Mouse (Mus musculus): ENCODE measurements around the gene Il18r1. TPM values are rescaled to one million over a fixed set of nuclear protein-coding genes. Genes with fewer than 3 reads are reported as not detected.

Il18r1 gene
- polyA plus RNA-seq, 1 experiment = not detected

- Histone ChIP-seq H3K9me3 (ENCODE audit: control insufficient read depth, low read length) (no peaks in the 10 kb centered on the region), H3K4me1 (ENCODE audit: control insufficient read depth) (peaks cover 55% of the 10 kb centered on the region), H3K36me3 (ENCODE audit: control insufficient read depth) (no peaks in the 10 kb centered on the region), H3K27me3 (ENCODE audit: control insufficient read depth) (no peaks in the 10 kb centered on the region), H3K4me3 (replicated peaks) (no peak overlapping the region)
- TF ChIP-seq TAL1 (IDR thresholded peaks at IDR 0.05; ENCODE audit: low read length) (no peak), GATA1 (IDR thresholded peaks at IDR 0.05; ENCODE audit: low read length) (no peak)
Observed at GRCm38 (mm10) chr1:40432169-40432568, 33.2 kb upstream of the Il18r1 start.

- Histone ChIP-seq H3K27me3 (ENCODE audit: control insufficient read depth) (no peaks in the 10 kb centered on the region), H3K9me3 (ENCODE audit: control insufficient read depth, low read length) (no peaks in the 10 kb centered on the region), H3K4me3 (replicated peaks) (no peak overlapping the region), H3K36me3 (ENCODE audit: control insufficient read depth) (no peaks in the 10 kb centered on the region), H3K4me1 (ENCODE audit: control insufficient read depth) (peaks cover 33% of the 10 kb centered on the region)
- TF ChIP-seq GATA1 (IDR thresholded peaks at IDR 0.05; ENCODE audit: low read length) (no peak), TAL1 (IDR thresholded peaks at IDR 0.05; ENCODE audit: low read length) (no peak)
Observed at GRCm38 (mm10) chr1:40435936-40436335, 29.4 kb upstream of the Il18r1 start.

GRCm38 (mm10) chr1:40437340-40437739 is 28.0 kb upstream of the Il18r1 start:
- no peaks in the 10 kb centered on the region for H3K27me3 ChIP-seq (ENCODE audit: control insufficient read depth)
- no peak overlapping the region for H3K4me3 ChIP-seq (replicated peaks)
- no peak for TF ChIP-seq TAL1 (IDR thresholded peaks at IDR 0.05; ENCODE audit: low read length)
- TF ChIP-seq GATA1 (IDR thresholded peaks at IDR 0.05; ENCODE audit: low read length) = no peak
- H3K36me3 ChIP-seq (ENCODE audit: control insufficient read depth) = no peaks in the 10 kb centered on the region; the same call in none of the 2 replicates
- H3K4me1 ChIP-seq (ENCODE audit: control insufficient read depth) = peaks cover 19% of the 10 kb centered on the region
- no peaks in the 10 kb centered on the region for H3K9me3 ChIP-seq (ENCODE audit: control insufficient read depth, low read length)

GRCm38 (mm10) chr1:40439504-40439903 is 25.8 kb upstream of the Il18r1 start:
- TF ChIP-seq GATA1 (IDR thresholded peaks at IDR 0.05; ENCODE audit: low read length) = no peak
- no peak overlapping the region for H3K4me3 ChIP-seq (replicated peaks)
- peaks cover 7% of the 10 kb centered on the region for H3K36me3 ChIP-seq (ENCODE audit: control insufficient read depth)

GRCm38 (mm10) chr1:40444800-40445199 is 20.6 kb upstream of the Il18r1 start:
- Histone ChIP-seq H3K36me3 (ENCODE audit: control insufficient read depth) (peaks cover 23% of the 10 kb centered on the region), H3K27me3 (ENCODE audit: control insufficient read depth) (no peaks in the 10 kb centered on the region)
- no peak for TF ChIP-seq GATA1 (IDR thresholded peaks at IDR 0.05; ENCODE audit: low read length)

More at GRCm38 (mm10) chr1:40439504-40439903, 25.8 kb upstream of the Il18r1 start:
- Histone ChIP-seq H3K4me1 (ENCODE audit: control insufficient read depth) (peaks cover 16% of the 10 kb centered on the region), H3K27me3 (ENCODE audit: control insufficient read depth) (no peaks in the 10 kb centered on the region), H3K9me3 (ENCODE audit: control insufficient read depth, low read length) (no peaks in the 10 kb centered on the region)

GRCm38 (mm10) chr1:40467306-40467705 is 2.0 kb downstream of the Il18r1 start:
- TF ChIP-seq TAL1 (IDR thresholded peaks at IDR 0.05; ENCODE audit: low read length) = no peak
- no peak for TF ChIP-seq GATA1 (IDR thresholded peaks at IDR 0.05; ENCODE audit: low read length)
- Histone ChIP-seq H3K4me1 (ENCODE audit: control insufficient read depth) (no peaks in the 10 kb centered on the region), H3K36me3 (ENCODE audit: control insufficient read depth) (no peaks in the 10 kb centered on the region; the same call in none of the 2 replicates), H3K9me3 (ENCODE audit: control insufficient read depth, low read length) (no peaks in the 10 kb centered on the region), H3K27me3 (ENCODE audit: control insufficient read depth) (no peaks in the 10 kb centered on the region), H3K4me3 (replicated peaks) (no peak overlapping the region)

More at GRCm38 (mm10) chr1:40444800-40445199, 20.6 kb upstream of the Il18r1 start:
- Histone ChIP-seq H3K4me1 (ENCODE audit: control insufficient read depth) (no peaks in the 10 kb centered on the region), H3K4me3 (replicated peaks) (no peak overlapping the region), H3K9me3 (ENCODE audit: control insufficient read depth, low read length) (no peaks in the 10 kb centered on the region)

GRCm38 (mm10) chr1:40468805-40469204 is 3.5 kb downstream of the Il18r1 start:
- no peak overlapping the region for H3K4me3 ChIP-seq (replicated peaks)
- H3K36me3 ChIP-seq (ENCODE audit: control insufficient read depth) = no peaks in the 10 kb centered on the region; the same call in none of the 2 replicates
- no peaks in the 10 kb centered on the region for H3K9me3 ChIP-seq (ENCODE audit: control insufficient read depth, low read length)
- no peaks in the 10 kb centered on the region for H3K4me1 ChIP-seq (ENCODE audit: control insufficient read depth)
- TF ChIP-seq GATA1 (IDR thresholded peaks at IDR 0.05; ENCODE audit: low read length) (no peak), TAL1 (IDR thresholded peaks at IDR 0.05; ENCODE audit: low read length) (no peak)
- H3K27me3 ChIP-seq (ENCODE audit: control insufficient read depth) = no peaks in the 10 kb centered on the region

- H3K4me1 ChIP-seq (ENCODE audit: control insufficient read depth) = no peaks in the 10 kb centered on the region
- H3K36me3 ChIP-seq (ENCODE audit: control insufficient read depth) = no peaks in the 10 kb centered on the region
- H3K4me3 ChIP-seq (replicated peaks) = no peak overlapping the region
- no peaks in the 10 kb centered on the region for H3K27me3 ChIP-seq (ENCODE audit: control insufficient read depth)
- TF ChIP-seq TAL1 (IDR thresholded peaks at IDR 0.05; ENCODE audit: low read length) = no peak
- no peak for TF ChIP-seq GATA1 (IDR thresholded peaks at IDR 0.05; ENCODE audit: low read length)
- H3K9me3 ChIP-seq (ENCODE audit: control insufficient read depth, low read length) = no peaks in the 10 kb centered on the region
Observed at GRCm38 (mm10) chr1:40469900-40470299, 4.5 kb downstream of the Il18r1 start.

- H3K27me3 ChIP-seq (ENCODE audit: control insufficient read depth) = no peaks in the 10 kb centered on the region
- H3K36me3 ChIP-seq (ENCODE audit: control insufficient read depth) = no peaks in the 10 kb centered on the region
- no peak overlapping the region for H3K4me3 ChIP-seq (replicated peaks)
- H3K4me1 ChIP-seq (ENCODE audit: control insufficient read depth) = no peaks in the 10 kb centered on the region
- H3K9me3 ChIP-seq (ENCODE audit: control insufficient read depth, low read length) = no peaks in the 10 kb centered on the region
- no peak for TF ChIP-seq GATA1 (IDR thresholded peaks at IDR 0.05; ENCODE audit: low read length)
- no peak for TF ChIP-seq TAL1 (IDR thresholded peaks at IDR 0.05; ENCODE audit: low read length)
Observed at GRCm38 (mm10) chr1:40472401-40472800, 7.0 kb downstream of the Il18r1 start.

GRCm38 (mm10) chr1:40473640-40474039 is 8.3 kb downstream of the Il18r1 start:
- Histone ChIP-seq H3K27me3 (ENCODE audit: control insufficient read depth) (no peaks in the 10 kb centered on the region), H3K4me3 (replicated peaks) (no peak overlapping the region), H3K9me3 (ENCODE audit: control insufficient read depth, low read length) (no peaks in the 10 kb centered on the region), H3K36me3 (ENCODE audit: control insufficient read depth) (no peaks in the 10 kb centered on the region), H3K4me1 (ENCODE audit: control insufficient read depth) (no peaks in the 10 kb centered on the region)
- TF ChIP-seq TAL1 (IDR thresholded peaks at IDR 0.05; ENCODE audit: low read length) = no peak
- no peak for TF ChIP-seq GATA1 (IDR thresholded peaks at IDR 0.05; ENCODE audit: low read length)

Data from erythroblast, embryonic 14.5 days (primary cell).